Mouse (Mus musculus) forebrain, embryonic 12.5 days (tissue): ENCODE results near the gene Fyn. TPM values are rescaled to one million over a fixed set of nuclear protein-coding genes. Genes with fewer than 3 reads are reported as not detected.

Experiments
- ATAC-seq: fragments of 200-750 bp; cut with Nextera tagmentation; 2 replicates; pipeline ENCODE4 v1.8.0; 2017; ENCODE audit warnings: moderate TSS enrichment; ENCODE audit not compliant: low FRiP score
- H3K27ac ChIP-seq: fragments of 300-500 bp; sonication (generic); 2 replicates; pipeline ENCODE4 v1.5.1; 2016; ENCODE audit warnings: mild to moderate bottlenecking
- H3K27me3 ChIP-seq: fragments of 300-500 bp; sonication (generic); 2 replicates; pipeline ENCODE4 v1.6.1; 2016; ENCODE audit warnings: mild to moderate bottlenecking
- H3K36me3 ChIP-seq: fragments of 300-500 bp; sonication (generic); replicated peaks from 2 replicates; pipeline ENCODE4 v1.6.1; 2016; ENCODE audit warnings: mild to moderate bottlenecking
- H3K4me1 ChIP-seq: fragments of 300-500 bp; sonication (generic); 2 replicates; pipeline ENCODE4 v1.6.1; 2016
- H3K4me2 ChIP-seq: fragments of 300-500 bp; sonication (generic); 2 replicates; pipeline ENCODE4 v1.6.1; 2016; ENCODE audit warnings: mild to moderate bottlenecking, moderate library complexity
- H3K4me3 ChIP-seq: fragments of 300-500 bp; sonication (generic); replicated peaks from 2 replicates; pipeline ENCODE4 v1.5.1; 2016; ENCODE audit warnings: mild to moderate bottlenecking
- H3K9ac ChIP-seq: fragments of 300-500 bp; sonication (generic); 2 replicates; pipeline ENCODE4 v1.6.1; 2016; ENCODE audit warnings: mild to moderate bottlenecking
- H3K9me3 ChIP-seq: fragments of 300-500 bp; sonication (generic); 2 replicates; pipeline ENCODE4 v1.6.1; 2016
- WGBS: fragments of 180-500 bp; shearing (Covaris S2); methylation state at CpG from one replicate; pipeline ENCODE4 v1.1.7; 2016; 5-methylcytosine and 5-hydroxymethylcytosine counted together
- polyA plus RNA-seq: library from polyadenylated mRNA; unstranded; fragments of >200 nt; fragmentation: Nextera tagmentation; extraction: Ambion mirVana; gene quantifications from 2 replicates; pipeline ENCODE4 v1.2.1, GENCODE M21; 2016

The Fyn gene
- polyA plus RNA-seq, 1 experiment from 2014 or later: 63.4 TPM

- Histone ChIP-seq H3K9ac (no peak overlapping the region), H3K27ac (no peak overlapping the region), H3K36me3 (peaks cover 34% of the 10 kb centered on the region), H3K27me3 (no peaks in the 10 kb centered on the region), H3K9me3 (no peaks in the 10 kb centered on the region), H3K4me3 (no peak overlapping the region), H3K4me1 (peaks cover 31% of the 10 kb centered on the region), H3K4me2 (no peak overlapping the region)
- WGBS: 85% methylated on average over 13 of the region's 13 CpGs
- ATAC-seq: no peak
These were observed 156.8 kb downstream of the Fyn start for GRCm38 (mm10) chr10:39525431-39525830.

GRCm38 (mm10) chr10:39527113-39527512 lies 158.5 kb downstream of the Fyn start:
- H3K27me3 ChIP-seq: no peaks in the 10 kb centered on the region
- H3K36me3 ChIP-seq: peaks cover 35% of the 10 kb centered on the region
- ATAC-seq: no peak
- H3K9me3 ChIP-seq: no peaks in the 10 kb centered on the region
- H3K4me2 ChIP-seq: no peak overlapping the region
- 33% methylated on average over 3 of the region's 5 CpGs for WGBS
- H3K27ac ChIP-seq: 0 out of 2 replicates have a peak overlapping the region, but pooled peaks have one; percentile 5
- no peak overlapping the region for H3K9ac ChIP-seq
- H3K4me3 ChIP-seq: no peak overlapping the region
- H3K4me1 ChIP-seq: peaks cover 26% of the 10 kb centered on the region

GRCm38 (mm10) chr10:39529179-39529578 lies 160.5 kb downstream of the Fyn start:
- H3K36me3 ChIP-seq: peaks cover 52% of the 10 kb centered on the region
- no peak overlapping the region for H3K4me3 ChIP-seq
- peaks cover 20% of the 10 kb centered on the region for H3K4me1 ChIP-seq
- H3K9me3 ChIP-seq: no peaks in the 10 kb centered on the region
- H3K9ac ChIP-seq: no peak overlapping the region
- no peak overlapping the region for H3K27ac ChIP-seq
- no peak for ATAC-seq
- no peaks in the 10 kb centered on the region for H3K27me3 ChIP-seq
- 87% methylated on average over 14 of the region's 14 CpGs for WGBS
- H3K4me2 ChIP-seq: no peak overlapping the region

- H3K4me3 ChIP-seq: no peak overlapping the region
These were observed 163.5 kb downstream of the Fyn start for GRCm38 (mm10) chr10:39532008-39532740.

GRCm38 (mm10) chr10:39532823-39533222 lies 164.2 kb downstream of the Fyn start:
- 71% methylated on average over 7 of the region's 7 CpGs for WGBS
- H3K27ac ChIP-seq: 0 out of 2 replicates have a peak overlapping the region, but pooled peaks have one; percentile 50
- no peak overlapping the region for H3K9ac ChIP-seq
- no peak overlapping the region for H3K4me3 ChIP-seq
- H3K9me3 ChIP-seq: no peaks in the 10 kb centered on the region
- H3K36me3 ChIP-seq: peaks cover 65% of the 10 kb centered on the region
- no peak for ATAC-seq
- H3K27me3 ChIP-seq: peaks cover 9% of the 10 kb centered on the region; the same call in 1 of the 2 replicates
- no peak overlapping the region for H3K4me2 ChIP-seq
- H3K4me1 ChIP-seq: peaks cover 42% of the 10 kb centered on the region

More at GRCm38 (mm10) chr10:39532008-39532740, 163.5 kb downstream of the Fyn start:
- H3K36me3 ChIP-seq: peaks cover 59% of the 10 kb centered on the region
- peaks cover 40% of the 10 kb centered on the region for H3K4me1 ChIP-seq
- peak overlapping the region; percentile 42; the same call in 1 of the 2 replicates for H3K27ac ChIP-seq
- no peak overlapping the region for H3K9ac ChIP-seq
- no peaks in the 10 kb centered on the region for H3K9me3 ChIP-seq
- H3K4me2 ChIP-seq: no peak overlapping the region
- ATAC-seq: peak; percentile 13; the same call in 1 of the 2 replicates
- peaks cover 4% of the 10 kb centered on the region; the same call in 1 of the 2 replicates for H3K27me3 ChIP-seq
- 76% methylated on average over 17 of the region's 20 CpGs for WGBS

- 78% methylated on average over 9 of the region's 9 CpGs for WGBS
- peaks cover 14% of the 10 kb centered on the region; the same call in 1 of the 2 replicates for H3K27me3 ChIP-seq
- no peaks in the 10 kb centered on the region for H3K9me3 ChIP-seq
- H3K4me1 ChIP-seq: peaks cover 47% of the 10 kb centered on the region
- 0 out of 2 replicates have a peak, but pooled peaks have one; percentile 31 for ATAC-seq
- H3K4me2 ChIP-seq: no peak overlapping the region
- H3K4me3 ChIP-seq: no peak overlapping the region
- peaks cover 62% of the 10 kb centered on the region for H3K36me3 ChIP-seq
- peak overlapping the region; percentile 65 for H3K27ac ChIP-seq
- H3K9ac ChIP-seq: no peak overlapping the region
These were observed 165.8 kb downstream of the Fyn start for GRCm38 (mm10) chr10:39534324-39535026.

GRCm38 (mm10) chr10:39535347-39535746 lies 166.7 kb downstream of the Fyn start:
- Histone ChIP-seq H3K27me3 (peaks cover 19% of the 10 kb centered on the region; the same call in 1 of the 2 replicates), H3K4me2 (no peak overlapping the region), H3K4me3 (no peak overlapping the region), H3K4me1 (peaks cover 56% of the 10 kb centered on the region), H3K36me3 (peaks cover 54% of the 10 kb centered on the region), H3K27ac (peak overlapping the region; percentile 56; the same call in 1 of the 2 replicates), H3K9ac (no peak overlapping the region), H3K9me3 (no peaks in the 10 kb centered on the region)
- WGBS: 78% methylated on average over 3 of the region's 3 CpGs
- no peak for ATAC-seq

GRCm38 (mm10) chr10:39536258-39536657 lies 167.6 kb downstream of the Fyn start:
- Histone ChIP-seq H3K36me3 (peaks cover 54% of the 10 kb centered on the region), H3K4me2 (no peak overlapping the region), H3K4me1 (peaks cover 63% of the 10 kb centered on the region), H3K4me3 (no peak overlapping the region), H3K9me3 (no peaks in the 10 kb centered on the region), H3K27me3 (peaks cover 19% of the 10 kb centered on the region; the same call in 1 of the 2 replicates), H3K27ac (peak overlapping the region; percentile 56; the same call in 1 of the 2 replicates), H3K9ac (no peak overlapping the region)
- 84% methylated on average over 11 of the region's 11 CpGs for WGBS
- ATAC-seq: no peak

- Histone ChIP-seq H3K9me3 (no peaks in the 10 kb centered on the region), H3K4me1 (peaks cover 69% of the 10 kb centered on the region), H3K36me3 (peaks cover 38% of the 10 kb centered on the region), H3K27ac (peak overlapping the region; percentile 87), H3K4me3 (no peak overlapping the region), H3K27me3 (peaks cover 23% of the 10 kb centered on the region; the same call in 1 of the 2 replicates), H3K9ac (0 out of 2 replicates have a peak overlapping the region, but pooled peaks have one; percentile 36), H3K4me2 (no peak overlapping the region)
- 49% methylated on average over 9 of the region's 9 CpGs for WGBS
- ATAC-seq: no peak
These were observed 171.5 kb downstream of the Fyn start for GRCm38 (mm10) chr10:39540012-39540647.

GRCm38 (mm10) chr10:39540995-39541394 lies 172.3 kb downstream of the Fyn start:
- Histone ChIP-seq H3K4me2 (0 out of 2 replicates have a peak overlapping the region, but pooled peaks have one; percentile 19), H3K4me1 (peaks cover 68% of the 10 kb centered on the region), H3K9ac (peak overlapping the region; percentile 36; the same call in 1 of the 2 replicates), H3K36me3 (peaks cover 30% of the 10 kb centered on the region), H3K27me3 (peaks cover 23% of the 10 kb centered on the region; the same call in 1 of the 2 replicates), H3K27ac (peak overlapping the region; percentile 98), H3K9me3 (no peaks in the 10 kb centered on the region), H3K4me3 (no peak overlapping the region)
- ATAC-seq: peak; percentile 91
- 1% methylated on average over 7 of the region's 7 CpGs for WGBS

- Histone ChIP-seq H3K9me3 (no peaks in the 10 kb centered on the region), H3K9ac (peak overlapping the region; percentile 36), H3K4me2 (peak overlapping the region; percentile 19; the same call in 1 of the 2 replicates), H3K27me3 (peaks cover 23% of the 10 kb centered on the region; the same call in 1 of the 2 replicates), H3K27ac (peak overlapping the region; percentile 98), H3K36me3 (peaks cover 26% of the 10 kb centered on the region), H3K4me1 (peaks cover 66% of the 10 kb centered on the region), H3K4me3 (no peak overlapping the region)
- ATAC-seq: peak; percentile 62
- 16% methylated on average over 6 of the region's 6 CpGs for WGBS
These were observed 172.8 kb downstream of the Fyn start for GRCm38 (mm10) chr10:39541451-39541874.
